Mouse (Mus musculus) myocyte (in vitro differentiated cells): Measurements from ENCODE around the gene Lrp4. TPM values are rescaled to one million over a fixed set of nuclear protein-coding genes. Genes with fewer than 3 reads are reported as not detected.

ENCODE experiments used
- H3K27me3 ChIP-seq: one replicate; pipeline ENCODE4 v1.6.1; 2011; ENCODE audit not compliant: control insufficient read depth, insufficient read depth, insufficient read length
- H3K36me3 ChIP-seq: one replicate; pipeline ENCODE4 v1.6.1; 2011; ENCODE audit not compliant: control insufficient read depth, insufficient read depth
- H3K4me2 ChIP-seq: one replicate; pipeline ENCODE4 v1.6.1; 2011; ENCODE audit warnings: low read depth, control low read depth
- H3K4me3 ChIP-seq: one replicate; pipeline ENCODE4 v1.5.1; 2011; ENCODE audit warnings: mild to moderate bottlenecking, control low read depth, moderate library complexity
- H3K79me2 ChIP-seq: one replicate; pipeline ENCODE4 v1.6.1; 2011; ENCODE audit not compliant: control insufficient read depth, insufficient read depth
- H3ac ChIP-seq: one replicate; pipeline ENCODE4 v1.6.1; 2011; ENCODE audit not compliant: control insufficient read depth, insufficient read length
- CEBPB ChIP-seq: IDR thresholded peaks from 2 replicates; pipeline ENCODE4 v1.6.1; 2011; ENCODE audit warnings: mild to moderate bottlenecking, moderate library complexity; ENCODE audit not compliant: poor library complexity, insufficient read depth, severe bottlenecking
- MYOD1 ChIP-seq, 3 experiments: IDR thresholded peaks; one replicate each; pipeline ENCODE4 v1.6.1; 2011; ENCODE audit warnings: control low read depth in 2 of 3, low read depth in 2 of 3, mild to moderate bottlenecking in 2 of 3, moderate library complexity in 1 of 3; ENCODE audit not compliant: insufficient read length in 2 of 3, control insufficient read depth in 1 of 3
- MYOG ChIP-seq, 3 experiments: IDR thresholded peaks; one replicate each; pipeline ENCODE4 v1.6.1; 2011; ENCODE audit warnings: control low read depth in 2 of 3, low read depth in 2 of 3, mild to moderate bottlenecking in 2 of 3; ENCODE audit not compliant: insufficient read length in 2 of 3, control insufficient read depth in 1 of 3, insufficient read depth in 1 of 3
- POLR2A ChIP-seq: IDR thresholded peaks from one replicate; pipeline ENCODE4 v1.6.1; 2011; ENCODE audit warnings: low read depth, mild to moderate bottlenecking, control low read depth, moderate library complexity; ENCODE audit not compliant: insufficient read length
- POLR2AphosphoS2 ChIP-seq: IDR thresholded peaks from one replicate; pipeline ENCODE4 v1.6.1; 2011; ENCODE audit warnings: low read depth, control low read depth; ENCODE audit not compliant: insufficient read length
- REST ChIP-seq: IDR thresholded peaks from one replicate; pipeline ENCODE4 v1.6.1; 2011; ENCODE audit warnings: mild to moderate bottlenecking, control low read depth, moderate library complexity; ENCODE audit not compliant: insufficient read depth, insufficient read length
- SRF ChIP-seq: IDR thresholded peaks from one replicate; pipeline ENCODE4 v1.6.1; 2011; ENCODE audit warnings: low read depth; ENCODE audit not compliant: control insufficient read depth, insufficient read length
- TCF3 ChIP-seq: IDR thresholded peaks from one replicate; pipeline ENCODE4 v1.6.1; 2011; ENCODE audit warnings: low read depth, control low read depth; ENCODE audit not compliant: insufficient read length
- polyA plus RNA-seq: library from polyadenylated mRNA; unstranded; fragments of >200 nt; fragmentation: generic; extraction: Trizol; gene quantifications from one replicate; pipeline ENCODE4 v1.2.1, GENCODE M21; 2012; ENCODE audit warnings: missing spikeins

Gene Lrp4
- polyA plus RNA-seq, 1 experiment = 20.1 TPM

- Histone ChIP-seq H3K27me3 (no peaks in the 10 kb centered on the region), H3K4me3 (no peak overlapping the region), H3K4me2 (peak overlapping the region; percentile 60), H3K36me3 (no peaks in the 10 kb centered on the region), H3K79me2 (peaks cover 100% of the 10 kb centered on the region), H3ac (no peak overlapping the region)
- peak in 1 of 3 experiments; percentile 18 for TF ChIP-seq MYOD1 (IDR thresholded peaks at IDR 0.05; ENCODE audit: control insufficient read depth in 1 of 3, insufficient read length in 2 of 3, low read depth in 2 of 3)
- no peak for TF ChIP-seq TCF3
- no peak for TF ChIP-seq REST
- no peak for TF ChIP-seq SRF
- TF ChIP-seq POLR2A = no peak
- TF ChIP-seq CEBPB = no peak
- peak in 1 of 3 experiments; percentile 14 for TF ChIP-seq MYOG (IDR thresholded peaks at IDR 0.05; ENCODE audit: control insufficient read depth in 1 of 3, insufficient read depth in 1 of 3, insufficient read length in 2 of 3, low read depth in 2 of 3)
- TF ChIP-seq POLR2AphosphoS2 = no peak
Measured at GRCm38 (mm10) chr2:91537588-91538205, 80.4 kb downstream of the Lrp4 start.

Other genes starting within 250 kb of the Lrp4 start
- gene Ddb2, start 220.5 kb upstream of the Lrp4 start, polyA plus RNA-seq = 2.0 TPM
- 141 TPM for gene Pacsin3, start 201.6 kb upstream of the Lrp4 start, polyA plus RNA-seq
- 60.4 TPM for gene Arfgap2, start 192.5 kb upstream of the Lrp4 start, polyA plus RNA-seq
- gene 1110051M20Rik, start 12.8 kb upstream of the Lrp4 start, polyA plus RNA-seq = 45.5 TPM
- 12.6 TPM for gene Ckap5, start 69.3 kb downstream of the Lrp4 start, polyA plus RNA-seq
- gene F2, start 178.9 kb downstream of the Lrp4 start, polyA plus RNA-seq = 6.2 TPM
- gene Zfp408, start 192.3 kb downstream of the Lrp4 start, polyA plus RNA-seq = 11.8 TPM
- 52.7 TPM for gene Arhgap1, start 192.3 kb downstream of the Lrp4 start, polyA plus RNA-seq